ENCODE assay signal across 15 mouse cellular contexts in the genomic region with DNA sequence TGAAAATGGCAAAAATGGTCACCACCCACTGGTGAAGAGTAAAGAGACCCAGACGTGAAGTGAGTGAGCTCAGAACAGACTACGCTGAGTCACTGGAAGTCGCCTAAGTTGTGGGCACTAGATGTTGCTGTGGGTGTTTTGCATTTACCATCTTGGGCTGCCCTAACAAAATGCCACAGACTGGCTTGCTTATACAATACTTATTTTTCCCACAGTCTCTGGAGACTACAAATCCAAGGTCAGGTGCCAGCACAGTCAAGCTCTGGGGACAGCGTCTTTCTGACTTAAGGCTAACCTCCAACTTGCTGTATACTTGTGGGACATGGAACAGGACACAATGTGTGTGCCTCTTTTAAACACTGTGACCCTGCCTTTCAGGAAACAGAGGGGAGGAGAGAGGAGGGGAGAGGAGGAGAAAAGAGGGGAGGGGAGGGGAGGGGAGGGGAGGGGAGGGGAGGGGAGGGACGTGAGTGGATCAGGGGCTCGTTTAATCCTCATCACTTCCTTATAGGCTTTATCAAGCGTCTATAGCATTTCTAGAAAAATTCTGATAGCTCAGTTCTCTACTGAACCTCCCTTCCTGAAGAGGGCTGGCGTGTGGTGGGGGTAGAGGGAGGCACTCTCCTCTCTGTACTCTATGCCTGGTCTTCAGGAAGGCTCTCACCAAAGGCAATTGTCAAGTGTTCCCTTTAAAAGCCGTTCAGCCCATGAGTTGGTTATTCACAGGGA. TPM values are rescaled to one million over a fixed set of nuclear protein-coding genes. Genes with fewer than 3 reads are reported as not detected.
DNase-seq lines count a peak whose midpoint lies in the region; ATAC-seq and TF ChIP-seq lines count a peak whose summit lies in the region.
"Had no signal": no experiment of that assay in that cellular context is flagged by ENCODE, and none has a peak within 500 bp of the region (broad histone marks: within the 10 kb centered on the region; RNA-seq: fewer than 3 reads in every experiment).

No protein-coding gene starts in this region.

- TF ChIP-seq EP300 in liver, postnatal 0 days (IDR thresholded peaks at IDR 0.05; ENCODE audit: low read depth): no peak

- peak; percentile 45 to 49 for DNase-seq in left cerebral cortex, postnatal 36 days (ENCODE audit: low spot score in 2 of 2)
- no peak for DNase-seq in left cerebral cortex, adult 11 months (ENCODE audit: low spot score)
- peak; percentile 27 for DNase-seq in CD4-positive helper T cell, adult 2 months (ENCODE audit: low read depth, low spot score)
- DNase-seq in liver, postnatal 0 days: no peak
- DNase-seq in hindbrain, embryonic 10.5 days (ENCODE audit: low spot score): no peak
- DNase-seq: cerebellum, adult 9-11 months; heart, adult 2 months; kidney, postnatal 10 days; thymus, postnatal 14 days had no signal

- peak overlapping the region; percentile 24 for H3K4me2 ChIP-seq in liver, postnatal 0 days (ENCODE audit: low read depth, low read length)
- H3K4me2 ChIP-seq: forebrain, embryonic 13.5 days; hindbrain, embryonic 14.5 days had no signal

- WGBS in liver, postnatal 0 days (ENCODE audit: insufficient replicate concordance): 38% methylated on average over 9 of the region's 9 CpGs
- 67% methylated on average over 9 of the region's 9 CpGs for WGBS in hindbrain, embryonic 10.5 days

- no peak for TF ChIP-seq POLR2A in embryonic fibroblast, embryonic 13.5 days (IDR thresholded peaks at IDR 0.05; ENCODE audit: low read depth, low read length)

- no peak overlapping the region for H3K4me3 ChIP-seq in embryonic fibroblast, embryonic 13.5 days (ENCODE audit: insufficient read depth, low read length)
- H3K4me3 ChIP-seq in liver, postnatal 0 days (ENCODE audit: low read depth, low read length): no peak overlapping the region
- no peak overlapping the region for H3K4me3 ChIP-seq in hindbrain, embryonic 10.5 days
- H3K4me3 ChIP-seq: forebrain, embryonic 13.5 days; heart, adult 2 months; midbrain, embryonic 10.5 days had no signal

- intact Hi-C loops in left cerebral cortex, postnatal 36 days (cut with DNase I): no loop called here

- TF ChIP-seq CTCF in embryonic fibroblast, embryonic 13.5 days (IDR thresholded peaks at IDR 0.05; ENCODE audit: borderline replicate concordance, insufficient read depth, low read length): no peak
- no peak for TF ChIP-seq CTCF in liver, postnatal 0 days (IDR thresholded peaks at IDR 0.05; ENCODE audit: low read depth)

- ATAC-seq in liver, postnatal 0 days: peak; percentile 34; the same call in 1 of the 2 replicates
- ATAC-seq in inflammation-experienced regulatory T-cells, adult 6 months: no peak
- ATAC-seq: activated CD4-positive, CD25-positive, alpha-beta regulatory T cell, adult 4 months; forebrain, embryonic 13.5 days had no signal

- no peak overlapping the region; the same call in 1 of the 2 replicates for H3K9ac ChIP-seq in liver, postnatal 0 days (replicated peaks)
- H3K9ac ChIP-seq: forebrain, embryonic 13.5 days; hindbrain, embryonic 14.5 days had no signal

- H3K9me3 ChIP-seq in liver, postnatal 0 days (ENCODE audit: low read length): no peaks in the 10 kb centered on the region
- H3K9me3 ChIP-seq in hindbrain, embryonic 10.5 days: no peaks in the 10 kb centered on the region
- H3K9me3 ChIP-seq: forebrain, embryonic 13.5 days; midbrain, embryonic 10.5 days had no signal

- H3K4me1 ChIP-seq in embryonic fibroblast, embryonic 13.5 days (ENCODE audit: control insufficient read depth, insufficient read depth, low read length): peaks cover 19% of the 10 kb centered on the region
- peaks cover 17% of the 10 kb centered on the region for H3K4me1 ChIP-seq in liver, postnatal 0 days (ENCODE audit: insufficient read depth)
- peaks cover 23% of the 10 kb centered on the region for H3K4me1 ChIP-seq in hindbrain, embryonic 10.5 days (replicated peaks)
- H3K4me1 ChIP-seq: forebrain, embryonic 13.5 days had no signal

- H3K27me3 ChIP-seq in liver, postnatal 0 days (ENCODE audit: insufficient read depth, low read length): no peaks in the 10 kb centered on the region
- H3K27me3 ChIP-seq in hindbrain, embryonic 10.5 days (ENCODE audit: insufficient read depth, poor library complexity, severe bottlenecking): no peaks in the 10 kb centered on the region
- H3K27me3 ChIP-seq: forebrain, embryonic 13.5 days had no signal

- peak overlapping the region; percentile 100 for H3K27ac ChIP-seq in embryonic fibroblast, embryonic 13.5 days (ENCODE audit: insufficient read depth, low read length)
- peak overlapping the region; percentile 24; the same call in 1 of the 2 replicates for H3K27ac ChIP-seq in liver, postnatal 0 days (ENCODE audit: low read depth)
- no peak overlapping the region for H3K27ac ChIP-seq in hindbrain, embryonic 10.5 days
- H3K27ac ChIP-seq: forebrain, embryonic 13.5 days; heart, adult 2 months; hindbrain, embryonic 14.5 days; midbrain, embryonic 10.5 days had no signal

- H3K36me3 ChIP-seq in liver, postnatal 0 days (replicated peaks; ENCODE audit: insufficient read depth, low read length): no peaks in the 10 kb centered on the region
- H3K36me3 ChIP-seq in hindbrain, embryonic 10.5 days: no peaks in the 10 kb centered on the region
- H3K36me3 ChIP-seq: midbrain, embryonic 10.5 days had no signal

RNA-seq across cellular contexts. Expression of a gene that starts 15.9 kb away (rescaled TPM):
- 10 to 100 TPM; 18.8 to 19.0 TPM for total RNA-seq in left cerebral cortex, postnatal 36 days (2021)
- 15.4 and 21.9 TPM in 2 replicates for polyA plus RNA-seq in embryonic fibroblast, embryonic 13.5 days (2011; ENCODE audit: insufficient read length, low read depth, missing spikeins)
- polyA plus RNA-seq in liver, postnatal 0 days (2015; fragmentation: Nextera tagmentation; extraction: Ambion mirVana): 13.3 and 15.2 TPM in 2 replicates
- 8.6 and 9.4 TPM in 2 replicates for polyA plus RNA-seq in hindbrain, embryonic 10.5 days (2016; fragmentation: Nextera tagmentation; extraction: Ambion mirVana)
- 1 to 10 TPM; 2.3 to 4.4 (median 3.4) TPM for polyA plus RNA-seq in inflammation-experienced regulatory T-cells, adult 6 months (2017; shearing (Covaris generic))

RNA-seq across cellular contexts. Expression of a gene that starts 45.3 kb away (rescaled TPM):
- total RNA-seq in left cerebral cortex, postnatal 36 days (2021): 10 to 100 TPM; 36.8 to 37.3 TPM
- 664 and 850 TPM in 2 replicates for polyA plus RNA-seq in embryonic fibroblast, embryonic 13.5 days (2011; ENCODE audit: insufficient read length, low read depth, missing spikeins)
- 587 and 618 TPM in 2 replicates for polyA plus RNA-seq in liver, postnatal 0 days (2015; fragmentation: Nextera tagmentation; extraction: Ambion mirVana)
- polyA plus RNA-seq in hindbrain, embryonic 10.5 days (2016; fragmentation: Nextera tagmentation; extraction: Ambion mirVana): 708 and 733 TPM in 2 replicates
- 100 to 1,000 TPM; 143 to 443 (median 185) TPM for polyA plus RNA-seq in inflammation-experienced regulatory T-cells, adult 6 months (2017; shearing (Covaris generic))

RNA-seq across cellular contexts. Expression of a gene that starts 58.0 kb away (rescaled TPM):
- 100 to 1,000 TPM; 230 to 232 TPM for total RNA-seq in left cerebral cortex, postnatal 36 days (2021)
- 2,470 and 3,105 TPM in 2 replicates for polyA plus RNA-seq in embryonic fibroblast, embryonic 13.5 days (2011; ENCODE audit: insufficient read length, low read depth, missing spikeins)
- 85.7 and 147 TPM in 2 replicates for polyA plus RNA-seq in liver, postnatal 0 days (2015; fragmentation: Nextera tagmentation; extraction: Ambion mirVana)
- polyA plus RNA-seq in hindbrain, embryonic 10.5 days (2016; fragmentation: Nextera tagmentation; extraction: Ambion mirVana): 293 and 315 TPM in 2 replicates
- 10 to 100 TPM; 31.8 to 34.9 (median 32.4) TPM for polyA plus RNA-seq in inflammation-experienced regulatory T-cells, adult 6 months (2017; shearing (Covaris generic))

Comparison
In these comparisons a context has a peak if more than half of its experiments do, and no peak if none do; other contexts are left out.
1. DNase-seq: peak in left cerebral cortex, postnatal 36 days (2 of 2) and CD4-positive helper T cell, adult 2 months (single experiment); none in left cerebral cortex, adult 11 months (single experiment), liver, postnatal 0 days (single experiment) and hindbrain, embryonic 10.5 days (single experiment).